Mouse (Mus musculus) left cerebral cortex, adult 8-10 months (tissue): ENCODE data around the gene Coq8b. TPM values are rescaled to one million over a fixed set of nuclear protein-coding genes. Genes with fewer than 3 reads are reported as not detected.
A peak's percentile ranks its signal among the peaks of the same experiment; 100 is the strongest.
"Not testable (repeated sequence)": the region's sequence is repeated elsewhere in the genome, so short reads cannot be mapped to it uniquely, and the experiment has no call there.

Source experiments
- DNase-seq, 2 experiments: peaks; one replicate each; pipeline ENCODE4 v3.0.0; 2022; ENCODE audit warnings: low spot score in 2 of 2
- total RNA-seq, 4 experiments: library from RNA; stranded (reverse); gene quantifications; 2 replicates each; pipeline ENCODE4 v1.2.4; 2022

Gene Coq8b
- total RNA-seq, 4 experiments from 2014 or later, result 29.8 to 38.9 (median 32.2) TPM

GRCm38 (mm10) chr7:27228865-27229264, 4.0 kb upstream of the Coq8b start:
- DNase-seq, result no peak

GRCm38 (mm10) chr7:27230781-27231180, 2.0 kb upstream of the Coq8b start:
- DNase-seq, result no peak

GRCm38 (mm10) chr7:27231693-27232331, 1.0 kb upstream of the Coq8b start:
- peak; percentile 57 to 90 for DNase-seq

GRCm38 (mm10) chr7:27233300-27233699, 477 bp downstream of the Coq8b start:
- no peak for DNase-seq

GRCm38 (mm10) chr7:27235726-27236125, 2.9 kb downstream of the Coq8b start:
- no peak for DNase-seq

- no peak for DNase-seq
These were observed 4.7 kb downstream of the Coq8b start for GRCm38 (mm10) chr7:27237527-27237926.

- no peak for DNase-seq
These were observed 5.7 kb downstream of the Coq8b start for GRCm38 (mm10) chr7:27238568-27238967.

GRCm38 (mm10) chr7:27243211-27243610, 10.4 kb downstream of the Coq8b start:
- DNase-seq, result no peak

- not testable (repeated sequence) for DNase-seq
These were observed 11.3 kb downstream of the Coq8b start for GRCm38 (mm10) chr7:27244088-27244487.

- DNase-seq, result no peak
These were observed 16.3 kb downstream of the Coq8b start for GRCm38 (mm10) chr7:27249146-27249545.

- DNase-seq, result no peak
These were observed 17.1 kb downstream of the Coq8b start for GRCm38 (mm10) chr7:27249928-27250327.

GRCm38 (mm10) chr7:27251946-27252345, 19.1 kb downstream of the Coq8b start:
- DNase-seq, result no peak

GRCm38 (mm10) chr7:27255721-27256120, 22.9 kb downstream of the Coq8b start:
- no peak for DNase-seq

GRCm38 (mm10) chr7:27257046-27257851, 24.4 kb downstream of the Coq8b start:
- DNase-seq, result peak; percentile 64 to 83

GRCm38 (mm10) chr7:27257852-27258204, 25.0 kb downstream of the Coq8b start:
- no peak for DNase-seq

- peak; percentile 87 to 94 for DNase-seq
These were observed 25.5 kb downstream of the Coq8b start, which contains the start of gene Numbl for GRCm38 (mm10) chr7:27258205-27258899. Gene Numbl, plus strand, starts transcription at chr7:27258433.

GRCm38 (mm10) chr7:27259271-27259721, 26.5 kb downstream of the Coq8b start:
- DNase-seq, result peak in 1 of 2 experiments; percentile 48

GRCm38 (mm10) chr7:27259771-27260170, 26.9 kb downstream of the Coq8b start:
- peak in 1 of 2 experiments; percentile 41 for DNase-seq

- DNase-seq, result peak in 1 of 2 experiments; percentile 57
These were observed 28.0 kb downstream of the Coq8b start for GRCm38 (mm10) chr7:27260856-27261255.

GRCm38 (mm10) chr7:27261888-27262287, 29.1 kb downstream of the Coq8b start:
- DNase-seq, result no peak

- peak in 1 of 2 experiments; percentile 50 for DNase-seq
These were observed 31.9 kb downstream of the Coq8b start for GRCm38 (mm10) chr7:27264761-27265160.
